Mouse (Mus musculus) urinary bladder, postnatal 10 days (tissue): ENCODE data around the gene Usp36.
A peak's percentile ranks its signal among the peaks of the same experiment; 100 is the strongest.
"Not testable (repeated sequence)": the region's sequence is repeated elsewhere in the genome, so short reads cannot be mapped to it uniquely, and the experiment has no call there.

Experiments used
- DNase-seq: peaks from one replicate; pipeline ENCODE4 v3.0.0; 2022; ENCODE audit warnings: low spot score

Gene Usp36

GRCm38 (mm10) chr11:118289999-118290889, at the start of gene Usp36:
Gene Usp36, minus strand, starts transcription at chr11:118290244.
- peak; percentile 99 for DNase-seq

GRCm38 (mm10) chr11:118337491-118338168, 47.6 kb upstream of the Usp36 start:
- DNase-seq, result no peak

- DNase-seq, result no peak
Observed at GRCm38 (mm10) chr11:118333431-118333830, 43.4 kb upstream of the Usp36 start.

- no peak for DNase-seq
Observed at GRCm38 (mm10) chr11:118332376-118332775, 42.3 kb upstream of the Usp36 start.

GRCm38 (mm10) chr11:118330777-118331176, 40.7 kb upstream of the Usp36 start:
- no peak for DNase-seq

GRCm38 (mm10) chr11:118330361-118330760, 40.3 kb upstream of the Usp36 start:
- DNase-seq, result no peak

GRCm38 (mm10) chr11:118328947-118329346, 38.9 kb upstream of the Usp36 start:
- DNase-seq, result no peak

GRCm38 (mm10) chr11:118328511-118328910, 38.5 kb upstream of the Usp36 start:
- no peak for DNase-seq

GRCm38 (mm10) chr11:118326991-118327971, 37.2 kb upstream of the Usp36 start:
- DNase-seq, result no peak

- no peak for DNase-seq
Observed at GRCm38 (mm10) chr11:118326491-118326890, 36.4 kb upstream of the Usp36 start.

- DNase-seq, result no peak
Observed at GRCm38 (mm10) chr11:118324541-118324940, 34.5 kb upstream of the Usp36 start.

- no peak for DNase-seq
Observed at GRCm38 (mm10) chr11:118323974-118324373, 33.9 kb upstream of the Usp36 start.

- DNase-seq, result no peak
Observed at GRCm38 (mm10) chr11:118322647-118323046, 32.6 kb upstream of the Usp36 start.

GRCm38 (mm10) chr11:118321971-118322370, 31.9 kb upstream of the Usp36 start:
- DNase-seq, result no peak

- DNase-seq, result no peak
Observed at GRCm38 (mm10) chr11:118321500-118321899, 31.5 kb upstream of the Usp36 start.

GRCm38 (mm10) chr11:118318678-118319077, 28.6 kb upstream of the Usp36 start:
- DNase-seq, result no peak

GRCm38 (mm10) chr11:118317129-118317528, 27.1 kb upstream of the Usp36 start:
- DNase-seq, result no peak

GRCm38 (mm10) chr11:118316231-118316806, 26.3 kb upstream of the Usp36 start:
- DNase-seq, result no peak

- no peak for DNase-seq
Observed at GRCm38 (mm10) chr11:118312132-118312723, 22.2 kb upstream of the Usp36 start.

GRCm38 (mm10) chr11:118307962-118308361, 17.9 kb upstream of the Usp36 start:
- DNase-seq, result not testable (repeated sequence)

GRCm38 (mm10) chr11:118303959-118304358, 13.9 kb upstream of the Usp36 start:
- DNase-seq, result not testable (repeated sequence)
